Mouse (Mus musculus) liver, adult 2 months (tissue): ENCODE results near the gene Myh3.

Experiments used
- CTCF ChIP-seq: fragments of 200-500 bp; IDR thresholded peaks from 2 replicates; pipeline ENCODE4 v1.5.1; 2011; ENCODE audit warnings: low read depth, low read length, control low read depth
- POLR2A ChIP-seq: fragments of 200-500 bp; IDR thresholded peaks from 2 replicates; pipeline ENCODE4 v1.6.1; 2011; ENCODE audit warnings: low read length, control low read depth; ENCODE audit not compliant: insufficient read depth; ENCODE audit errors: extremely low read depth

DNA sequence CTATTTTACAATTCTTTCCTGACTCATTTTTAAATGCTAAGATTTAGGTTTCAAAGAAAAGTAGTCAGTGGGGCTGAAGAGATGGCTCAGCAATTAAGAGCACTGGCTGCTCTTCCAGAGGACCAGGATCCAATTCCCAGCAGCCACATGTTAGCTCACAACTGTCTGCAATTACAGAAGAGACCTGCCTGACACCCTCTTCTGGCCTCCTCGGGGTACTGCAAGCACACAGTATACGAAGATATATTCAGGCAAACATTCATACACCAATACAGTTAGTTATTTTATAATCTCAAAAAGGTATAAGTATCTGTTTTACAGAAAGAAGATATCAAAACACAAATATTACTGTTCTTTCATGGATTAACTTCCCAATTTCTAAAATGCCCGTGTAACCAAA, 38.3 kb upstream of the Myh3 start:
- TF ChIP-seq POLR2A, result no peak
- peak; percentile 36; the same call in 1 of the 2 replicates for TF ChIP-seq CTCF
